Mouse (Mus musculus) kidney, embryonic 16.5 days (tissue): ENCODE results near the gene Smc1a. TPM values are rescaled to one million over a fixed set of nuclear protein-coding genes. Genes with fewer than 3 reads are reported as not detected.
"Not testable (repeated sequence)": the region's sequence is repeated elsewhere in the genome, so short reads cannot be mapped to it uniquely, and the experiment has no call there.

Source experiments
- ATAC-seq: fragments of 200-750 bp; cut with Nextera tagmentation; 2 replicates; pipeline ENCODE4 v1.8.0; 2017; ENCODE audit warnings: moderate TSS enrichment; ENCODE audit not compliant: low FRiP score, low TSS enrichment
- H3K27ac ChIP-seq: fragments of 300-500 bp; sonication (generic); 2 replicates; pipeline ENCODE4 v1.5.1; 2014; ENCODE audit warnings: low read length
- H3K27me3 ChIP-seq: fragments of 300-500 bp; sonication (generic); 2 replicates; pipeline ENCODE4 v1.6.1; 2014; ENCODE audit warnings: low read length, control low read depth, mixed read lengths; ENCODE audit not compliant: insufficient read depth
- H3K36me3 ChIP-seq: fragments of 300-500 bp; sonication (generic); 2 replicates; pipeline ENCODE4 v1.6.1; 2014; ENCODE audit warnings: low read length, control low read depth, mixed read lengths; ENCODE audit not compliant: insufficient read depth
- H3K4me1 ChIP-seq: fragments of 300-500 bp; sonication (generic); 2 replicates; pipeline ENCODE4 v1.6.1; 2014; ENCODE audit warnings: low read length, control low read depth, mixed read lengths; ENCODE audit not compliant: insufficient read depth
- H3K4me2 ChIP-seq: fragments of 300-500 bp; sonication (generic); replicated peaks from 2 replicates; pipeline ENCODE4 v1.6.1; 2014; ENCODE audit warnings: low read depth, low read length
- H3K4me3 ChIP-seq: fragments of 300-500 bp; sonication (generic); 2 replicates; pipeline ENCODE4 v1.5.1; 2014; ENCODE audit warnings: mild to moderate bottlenecking, low read length
- H3K9ac ChIP-seq: fragments of 300-500 bp; sonication (generic); replicated peaks from 2 replicates; pipeline ENCODE4 v1.6.1; 2014; ENCODE audit warnings: low read length
- H3K9me3 ChIP-seq: fragments of 300-500 bp; sonication (generic); 2 replicates; pipeline ENCODE4 v1.6.1; 2016; ENCODE audit warnings: low read length, control low read depth
- WGBS: fragments of 180-500 bp; shearing (Covaris S2); extraction: QIAGEN DNeasy Blood & Tissue Kit; methylation state at CpG from one replicate; pipeline ENCODE4 v1.1.7; 2014; 5-methylcytosine and 5-hydroxymethylcytosine counted together
- polyA plus RNA-seq: library from polyadenylated mRNA; unstranded; fragments of >200 nt; fragmentation: Nextera tagmentation; extraction: Ambion mirVana; gene quantifications from 2 replicates; pipeline ENCODE4 v1.2.1, GENCODE M21; 2015

The Smc1a gene
- polyA plus RNA-seq, 1 experiment from 2014 or later, result 109 TPM

GRCm38 (mm10) chrX:152019294-152019693 is 3.1 kb downstream of the Smc1a start:
- H3K4me1 ChIP-seq, result peaks cover 7% of the 10 kb centered on the region; the same call in 1 of the 2 replicates
- WGBS, result 91% methylated on average over 2 of the region's 2 CpGs
- no peak overlapping the region for H3K4me3 ChIP-seq
- no peak overlapping the region for H3K4me2 ChIP-seq
- H3K36me3 ChIP-seq, result peaks cover 5% of the 10 kb centered on the region; the same call in 1 of the 2 replicates
- H3K27ac ChIP-seq, result no peak overlapping the region
- ATAC-seq, result no peak
- no peak overlapping the region for H3K9ac ChIP-seq
- H3K27me3 ChIP-seq, result peaks cover 16% of the 10 kb centered on the region; the same call in 1 of the 2 replicates
- no peaks in the 10 kb centered on the region for H3K9me3 ChIP-seq

- Histone ChIP-seq H3K4me1 (no peaks in the 10 kb centered on the region), H3K9ac (no peak overlapping the region), H3K27ac (no peak overlapping the region), H3K27me3 (peaks cover 21% of the 10 kb centered on the region), H3K4me3 (no peak overlapping the region), H3K4me2 (no peak overlapping the region), H3K36me3 (peaks cover 23% of the 10 kb centered on the region), H3K9me3 (no peaks in the 10 kb centered on the region)
- ATAC-seq, result no peak
These were observed 23.6 kb downstream of the Smc1a start for GRCm38 (mm10) chrX:152039865-152040264.

GRCm38 (mm10) chrX:152047230-152047629 is 31.0 kb downstream of the Smc1a start:
- no peak for ATAC-seq
- H3K9me3 ChIP-seq, result no peaks in the 10 kb centered on the region
- H3K9ac ChIP-seq, result no peak overlapping the region
- peaks cover 13% of the 10 kb centered on the region; the same call in 1 of the 2 replicates for H3K36me3 ChIP-seq
- peaks cover 24% of the 10 kb centered on the region; the same call in 1 of the 2 replicates for H3K27me3 ChIP-seq
- H3K4me3 ChIP-seq, result no peak overlapping the region
- no peaks in the 10 kb centered on the region for H3K4me1 ChIP-seq
- no peak overlapping the region for H3K4me2 ChIP-seq
- no peak overlapping the region for H3K27ac ChIP-seq

GRCm38 (mm10) chrX:152052546-152052945 is 36.3 kb downstream of the Smc1a start:
- no peak for ATAC-seq
- Histone ChIP-seq H3K9me3 (no peaks in the 10 kb centered on the region), H3K4me2 (no peak overlapping the region), H3K9ac (no peak overlapping the region), H3K27me3 (peaks cover 24% of the 10 kb centered on the region), H3K4me3 (no peak overlapping the region), H3K36me3 (peaks cover 5% of the 10 kb centered on the region; the same call in 1 of the 2 replicates), H3K27ac (no peak overlapping the region), H3K4me1 (no peaks in the 10 kb centered on the region)
- 67% methylated on average over 3 of the region's 3 CpGs for WGBS

- Histone ChIP-seq H3K9ac (no peak overlapping the region), H3K27ac (no peak overlapping the region), H3K4me2 (no peak overlapping the region), H3K36me3 (peaks cover 6% of the 10 kb centered on the region; the same call in 1 of the 2 replicates), H3K4me3 (no peak overlapping the region), H3K4me1 (no peaks in the 10 kb centered on the region), H3K27me3 (peaks cover 28% of the 10 kb centered on the region), H3K9me3 (no peaks in the 10 kb centered on the region)
- 81% methylated on average over 1 of the region's 1 CpGs for WGBS
- ATAC-seq, result no peak
These were observed 37.9 kb downstream of the Smc1a start for GRCm38 (mm10) chrX:152054094-152054493.

- no peak for ATAC-seq
- no peaks in the 10 kb centered on the region for H3K9me3 ChIP-seq
- H3K4me2 ChIP-seq, result no peak overlapping the region
- no peaks in the 10 kb centered on the region for H3K4me1 ChIP-seq
- H3K27me3 ChIP-seq, result peaks cover 30% of the 10 kb centered on the region; the same call in 1 of the 2 replicates
- no peak overlapping the region for H3K4me3 ChIP-seq
- peaks cover 4% of the 10 kb centered on the region; the same call in 1 of the 2 replicates for H3K36me3 ChIP-seq
- H3K27ac ChIP-seq, result no peak overlapping the region
- no peak overlapping the region for H3K9ac ChIP-seq
- WGBS, result 77% methylated on average over 2 of the region's 2 CpGs
These were observed 49.4 kb downstream of the Smc1a start for GRCm38 (mm10) chrX:152065674-152066073.

- Histone ChIP-seq H3K4me1 (no peaks in the 10 kb centered on the region), H3K4me2 (no peak overlapping the region), H3K4me3 (no peak overlapping the region), H3K36me3 (no peaks in the 10 kb centered on the region), H3K27me3 (peaks cover 34% of the 10 kb centered on the region; the same call in 1 of the 2 replicates), H3K9me3 (no peaks in the 10 kb centered on the region), H3K27ac (no peak overlapping the region), H3K9ac (no peak overlapping the region)
- ATAC-seq, result no peak
- 72% methylated on average over 1 of the region's 1 CpGs for WGBS
These were observed 51.6 kb downstream of the Smc1a start for GRCm38 (mm10) chrX:152067789-152068188.

- not testable (repeated sequence) for H3K4me1 ChIP-seq
These were observed 73.8 kb downstream of the Smc1a start for GRCm38 (mm10) chrX:152089832-152090614.

GRCm38 (mm10) chrX:152097572-152097971 is 81.3 kb downstream of the Smc1a start:
- Histone ChIP-seq H3K9ac (no peak overlapping the region), H3K27me3 (peaks cover 49% of the 10 kb centered on the region), H3K9me3 (no peaks in the 10 kb centered on the region), H3K4me2 (no peak overlapping the region), H3K4me3 (no peak overlapping the region), H3K27ac (no peak overlapping the region), H3K4me1 (no peaks in the 10 kb centered on the region), H3K36me3 (no peaks in the 10 kb centered on the region)
- WGBS, result 44% methylated on average over 1 of the region's 1 CpGs
- no peak for ATAC-seq

More at GRCm38 (mm10) chrX:152089832-152090614, 73.8 kb downstream of the Smc1a start:
- not testable (repeated sequence) for ATAC-seq, H3K9ac ChIP-seq, H3K9me3 ChIP-seq, H3K4me2 ChIP-seq, H3K27ac ChIP-seq, H3K36me3 ChIP-seq, H3K4me3 ChIP-seq
- WGBS, result 44% methylated on average over 7 of the region's 7 CpGs
- peaks cover 51% of the 10 kb centered on the region for H3K27me3 ChIP-seq
